ENCODE assay signal across 10 mouse cellular contexts in the genomic region with DNA sequence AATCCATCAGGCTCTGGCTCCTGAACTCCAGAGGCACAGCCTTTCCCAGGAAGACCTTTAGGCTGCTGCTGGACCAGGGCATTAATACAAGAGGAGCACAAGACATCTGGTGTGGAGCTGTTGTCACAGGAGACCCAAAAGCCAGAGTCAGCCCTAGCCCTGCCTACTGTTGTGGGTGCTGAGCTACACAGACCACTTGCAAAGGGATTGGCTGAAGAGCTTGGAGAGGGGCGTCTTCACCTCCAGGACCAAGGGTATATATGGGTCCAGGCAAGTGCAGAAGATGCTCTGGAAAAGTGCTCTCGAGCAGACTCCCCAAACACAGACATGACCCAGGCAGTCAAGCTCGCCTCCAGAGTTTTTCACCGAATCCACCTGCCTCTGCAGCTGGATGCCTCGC. TPM values are rescaled to one million over a fixed set of nuclear protein-coding genes. Genes with fewer than 3 reads are reported as not detected.
A peak's percentile ranks its signal among the peaks of the same experiment; 100 is the strongest.
DNase-seq lines count a peak whose midpoint lies in the region; ATAC-seq and TF ChIP-seq lines count a peak whose summit lies in the region.
"Had no signal": no experiment of that assay in that cellular context is flagged by ENCODE, and none has a peak within 500 bp of the region (broad histone marks: within the 10 kb centered on the region; RNA-seq: fewer than 3 reads in every experiment).

A gene (plus strand): TSS at position 297 of the 400 bp plus-strand sequence.

- no peak for TF ChIP-seq EP300 in heart, postnatal 0 days (IDR thresholded peaks at IDR 0.05; ENCODE audit: low read depth)

- no peak for DNase-seq in heart, postnatal 0 days (ENCODE audit: low spot score)
- no peak for DNase-seq in heart, postnatal 36 days
- no peak for DNase-seq in neural tube, embryonic 11.5 days (ENCODE audit: low spot score)
- no peak for DNase-seq in neural tube, embryonic 10.5 days (ENCODE audit: extremely low spot score, low spot score)
- DNase-seq in limb, embryonic 10.5 days (ENCODE audit: low spot score): no peak
- no peak for DNase-seq in layer of hippocampus, adult 11-12 months (ENCODE audit: low spot score)
- DNase-seq in urinary bladder, adult 2 months (ENCODE audit: low spot score): no peak
- no peak for DNase-seq in retina, postnatal 1 day
- DNase-seq: adrenal gland, postnatal 14 days; gastrocnemius, postnatal 14 days had no signal

- ATAC-seq in heart, postnatal 0 days (ENCODE audit: insufficient read depth, low read depth): no peak
- no peak for ATAC-seq in neural tube, embryonic 11.5 days (ENCODE audit: insufficient read depth, low FRiP score, low TSS enrichment)

- intact Hi-C loops in heart, postnatal 36 days (cut with DNase I): no loop called here

- peak within 1 kb of the TSS; percentile 25 for H3K4me3 ChIP-seq in heart, postnatal 0 days (ENCODE audit: low read depth, low read length)
- H3K4me3 ChIP-seq in neural tube, embryonic 11.5 days (ENCODE audit: low read depth, low read length): peak within 1 kb of the TSS; percentile 3; the same call in 1 of the 2 replicates
- H3K4me3 ChIP-seq in limb, embryonic 10.5 days: peak within 1 kb of the TSS; percentile 14; the same call in 1 of the 2 replicates

- WGBS in heart, postnatal 0 days: 22% methylated on average over 5 of the region's 5 CpGs
- 24% methylated on average over 5 of the region's 5 CpGs for WGBS in neural tube, embryonic 11.5 days
- WGBS in limb, embryonic 10.5 days: 31% methylated on average over 5 of the region's 5 CpGs

- no peak within 1 kb of the TSS for H3K27ac ChIP-seq in heart, postnatal 0 days (ENCODE audit: low read depth)
- no peak within 1 kb of the TSS for H3K27ac ChIP-seq in neural tube, embryonic 11.5 days (ENCODE audit: low read depth, low read length)
- no peak within 1 kb of the TSS for H3K27ac ChIP-seq in limb, embryonic 10.5 days

- H3K9ac ChIP-seq in heart, postnatal 0 days (replicated peaks; ENCODE audit: low read depth, low read length): no peak within 1 kb of the TSS
- peak within 1 kb of the TSS; percentile 22; the same call in 1 of the 2 replicates for H3K9ac ChIP-seq in neural tube, embryonic 11.5 days (ENCODE audit: low read length)

- peak within 1 kb of the TSS; percentile 33 for H3K4me2 ChIP-seq in heart, postnatal 0 days (ENCODE audit: low read depth, low read length)
- no peak within 1 kb of the TSS for H3K4me2 ChIP-seq in neural tube, embryonic 11.5 days (ENCODE audit: low read depth)

- no peaks in the 10 kb centered on the region for H3K9me3 ChIP-seq in heart, postnatal 0 days (replicated peaks; ENCODE audit: control insufficient read depth, low read length)
- H3K9me3 ChIP-seq in neural tube, embryonic 11.5 days (ENCODE audit: control insufficient read depth, low read length): no peaks in the 10 kb centered on the region
- H3K9me3 ChIP-seq in limb, embryonic 10.5 days (replicated peaks): no peaks in the 10 kb centered on the region

- no peak for TF ChIP-seq CTCF in heart, postnatal 0 days (IDR thresholded peaks at IDR 0.05; ENCODE audit: low read depth)

- no peaks in the 10 kb centered on the region for H3K4me1 ChIP-seq in heart, postnatal 0 days (ENCODE audit: control insufficient read depth, insufficient read depth)
- H3K4me1 ChIP-seq in neural tube, embryonic 11.5 days (ENCODE audit: control insufficient read depth, insufficient read depth, low read length): no peaks in the 10 kb centered on the region; the same call in 1 of the 2 replicates
- H3K4me1 ChIP-seq in limb, embryonic 10.5 days: peaks cover 33% of the 10 kb centered on the region

- H3K27me3 ChIP-seq in heart, postnatal 0 days (ENCODE audit: control insufficient read depth, insufficient read depth, low read length): peaks cover 46% of the 10 kb centered on the region
- peaks cover 36% of the 10 kb centered on the region for H3K27me3 ChIP-seq in neural tube, embryonic 11.5 days (ENCODE audit: control insufficient read depth, insufficient read depth, low read length)
- H3K27me3 ChIP-seq in limb, embryonic 10.5 days (ENCODE audit: low read depth, poor library complexity, severe bottlenecking): peaks cover 64% of the 10 kb centered on the region

- H3K36me3 ChIP-seq in heart, postnatal 0 days (replicated peaks; ENCODE audit: control insufficient read depth, insufficient read depth, low read length): peaks cover 7% of the 10 kb centered on the region; the same call in 1 of the 2 replicates
- peaks cover 4% of the 10 kb centered on the region for H3K36me3 ChIP-seq in neural tube, embryonic 11.5 days (ENCODE audit: control insufficient read depth, insufficient read depth, low read length)
- H3K36me3 ChIP-seq in limb, embryonic 10.5 days: peaks cover 39% of the 10 kb centered on the region

RNA-seq across cellular contexts. Expression of the gene that starts here (rescaled TPM):
- total RNA-seq in heart, postnatal 0 days (2014; rRNA removed; ENCODE audit: low replicate concordance): not detected in 2 replicates
- 0.04 and 0.08 TPM in 2 replicates for polyA plus RNA-seq in heart, postnatal 0 days (2015; fragmentation: Nextera tagmentation; extraction: Ambion mirVana)
- under 1 TPM; 0.14 to 0.31 TPM for total RNA-seq in heart, postnatal 36 days (2021)
- polyA plus RNA-seq in neural tube, embryonic 11.5 days (2014; fragmentation: Nextera tagmentation; extraction: Ambion mirVana): 0.09 and 0.14 TPM in 2 replicates
- polyA plus RNA-seq in limb, embryonic 10.5 days (2016; fragmentation: Nextera tagmentation; extraction: Ambion mirVana): 0.11 and 0.24 TPM in 2 replicates
- 0.28 and 0.50 TPM in 2 replicates for polyA plus RNA-seq in urinary bladder, adult 2 months (2012; rRNA removed)
